Mouse (Mus musculus) kidney, embryonic 14.5 days (tissue): Measurements from ENCODE around the gene Tespa1. TPM values are rescaled to one million over a fixed set of nuclear protein-coding genes. Genes with fewer than 3 reads are reported as not detected.
"Not testable (repeated sequence)": the region's sequence is repeated elsewhere in the genome, so short reads cannot be mapped to it uniquely, and the experiment has no call there.

Experiments
- ATAC-seq: fragments of 200-750 bp; cut with Nextera tagmentation; 2 replicates; pipeline ENCODE4 v1.8.0; 2017; ENCODE audit warnings: moderate number of reproducible peaks, mild to moderate bottlenecking, moderate TSS enrichment, moderate library complexity; ENCODE audit not compliant: low FRiP score, low TSS enrichment
- H3K27ac ChIP-seq: fragments of 300-500 bp; sonication (generic); 2 replicates; pipeline ENCODE4 v1.5.1; 2014; ENCODE audit warnings: low read depth, mild to moderate bottlenecking, low read length, moderate library complexity, mixed read lengths
- H3K27me3 ChIP-seq: fragments of 300-500 bp; sonication (generic); 2 replicates; pipeline ENCODE4 v1.6.1; 2014; ENCODE audit warnings: mild to moderate bottlenecking, low read length; ENCODE audit not compliant: control insufficient read depth, insufficient read depth
- H3K36me3 ChIP-seq: fragments of 300-500 bp; sonication (generic); 2 replicates; pipeline ENCODE4 v1.6.1; 2014; ENCODE audit warnings: low read length, mixed read lengths; ENCODE audit not compliant: control insufficient read depth, insufficient read depth
- H3K4me1 ChIP-seq: fragments of 300-500 bp; sonication (generic); 2 replicates; pipeline ENCODE4 v1.6.1; 2014; ENCODE audit warnings: low read length, mixed read lengths; ENCODE audit not compliant: control insufficient read depth, insufficient read depth
- H3K4me2 ChIP-seq: fragments of 300-500 bp; sonication (generic); replicated peaks from 2 replicates; pipeline ENCODE4 v1.6.1; 2014; ENCODE audit warnings: low read depth, mild to moderate bottlenecking, low read length
- H3K4me3 ChIP-seq: fragments of 300-500 bp; sonication (generic); 2 replicates; pipeline ENCODE4 v1.5.1; 2014; ENCODE audit warnings: mild to moderate bottlenecking, low read length
- H3K9ac ChIP-seq: fragments of 300-500 bp; sonication (generic); 2 replicates; pipeline ENCODE4 v1.6.1; 2014; ENCODE audit warnings: low read depth, mild to moderate bottlenecking, low read length, moderate library complexity
- H3K9me3 ChIP-seq: fragments of 300-500 bp; sonication (generic); 2 replicates; pipeline ENCODE4 v1.6.1; 2016; ENCODE audit warnings: low read length; ENCODE audit not compliant: control insufficient read depth
- WGBS: fragments of 180-500 bp; shearing (Covaris S2); extraction: QIAGEN DNeasy Blood & Tissue Kit; methylation state at CpG from one replicate; pipeline ENCODE4 v1.1.7; 2014; 5-methylcytosine and 5-hydroxymethylcytosine counted together
- polyA plus RNA-seq: library from polyadenylated mRNA; unstranded; fragments of >200 nt; fragmentation: Nextera tagmentation; extraction: Ambion mirVana; gene quantifications from 2 replicates; pipeline ENCODE4 v1.2.1, GENCODE M21; 2014

The Tespa1 gene
- polyA plus RNA-seq, result 0.31 TPM in 1 of 2 replicates, not detected in the other

GRCm38 (mm10) chr10:130322637-130323036, at the start of gene Tespa1:
Gene Tespa1 (plus strand): TSS chr10:130322870.
- Histone ChIP-seq H3K4me1 (no peaks in the 10 kb centered on the region), H3K27me3 (no peaks in the 10 kb centered on the region), H3K9ac (no peak within 1 kb of the TSS), H3K27ac (no peak within 1 kb of the TSS), H3K4me2 (no peak within 1 kb of the TSS), H3K4me3 (no peak within 1 kb of the TSS), H3K36me3 (no peaks in the 10 kb centered on the region), H3K9me3 (no peaks in the 10 kb centered on the region)
- ATAC-seq, result no peak
- WGBS, result 87% methylated on average over 5 of the region's 5 CpGs

- no peak for ATAC-seq
- no peak overlapping the region for H3K27ac ChIP-seq
- H3K9ac ChIP-seq, result no peak overlapping the region
- no peaks in the 10 kb centered on the region for H3K4me1 ChIP-seq
- H3K36me3 ChIP-seq, result no peaks in the 10 kb centered on the region
- no peaks in the 10 kb centered on the region for H3K9me3 ChIP-seq
- H3K4me3 ChIP-seq, result no peak overlapping the region
- WGBS, result 73% methylated on average over 2 of the region's 2 CpGs
- H3K4me2 ChIP-seq, result no peak overlapping the region
- H3K27me3 ChIP-seq, result no peaks in the 10 kb centered on the region
These were observed 46.9 kb upstream of the Tespa1 start for GRCm38 (mm10) chr10:130275759-130276158.

- H3K4me3 ChIP-seq, result no peak overlapping the region
- no peaks in the 10 kb centered on the region for H3K4me1 ChIP-seq
- H3K27ac ChIP-seq, result no peak overlapping the region
- H3K4me2 ChIP-seq, result no peak overlapping the region
- H3K9me3 ChIP-seq, result no peaks in the 10 kb centered on the region
- no peaks in the 10 kb centered on the region for H3K36me3 ChIP-seq
- no peak overlapping the region for H3K9ac ChIP-seq
- no peaks in the 10 kb centered on the region for H3K27me3 ChIP-seq
- no peak for ATAC-seq
- 77% methylated on average over 2 of the region's 2 CpGs for WGBS
These were observed 46.2 kb upstream of the Tespa1 start for GRCm38 (mm10) chr10:130276496-130276895.

- Histone ChIP-seq H3K9ac (no peak within 1 kb of the TSS), H3K4me1 (no peaks in the 10 kb centered on the region), H3K27ac (no peak within 1 kb of the TSS), H3K9me3 (no peaks in the 10 kb centered on the region), H3K27me3 (no peaks in the 10 kb centered on the region), H3K4me2 (no peak within 1 kb of the TSS), H3K4me3 (no peak within 1 kb of the TSS), H3K36me3 (no peaks in the 10 kb centered on the region)
- peak; percentile 98 for ATAC-seq
- WGBS, result under 1% methylated on average over 7 of the region's 7 CpGs
These were observed 42.6 kb upstream of the Tespa1 start, which contains the start of gene Neurod4 for GRCm38 (mm10) chr10:130280066-130280465. Gene Neurod4 (minus strand): TSS chr10:130280240.

- no peak for ATAC-seq
- Histone ChIP-seq H3K27me3 (no peaks in the 10 kb centered on the region), H3K4me1 (no peaks in the 10 kb centered on the region), H3K9me3 (no peaks in the 10 kb centered on the region), H3K27ac (no peak overlapping the region), H3K4me2 (no peak overlapping the region), H3K4me3 (no peak overlapping the region), H3K36me3 (no peaks in the 10 kb centered on the region), H3K9ac (no peak overlapping the region)
- 17% methylated on average over 1 of the region's 1 CpGs for WGBS
These were observed 40.7 kb upstream of the Tespa1 start for GRCm38 (mm10) chr10:130281982-130282449.

- Histone ChIP-seq H3K36me3 (no peaks in the 10 kb centered on the region), H3K27ac (no peak overlapping the region), H3K4me1 (no peaks in the 10 kb centered on the region), H3K4me2 (no peak overlapping the region), H3K27me3 (no peaks in the 10 kb centered on the region), H3K4me3 (no peak overlapping the region), H3K9me3 (no peaks in the 10 kb centered on the region), H3K9ac (no peak overlapping the region)
- no peak for ATAC-seq
- WGBS, result 80% methylated on average over 1 of the region's 1 CpGs
These were observed 35.5 kb upstream of the Tespa1 start for GRCm38 (mm10) chr10:130287201-130287600.

GRCm38 (mm10) chr10:130288007-130288406, 34.7 kb upstream of the Tespa1 start:
- Histone ChIP-seq H3K27ac (no peak overlapping the region), H3K27me3 (no peaks in the 10 kb centered on the region), H3K4me3 (no peak overlapping the region), H3K4me1 (no peaks in the 10 kb centered on the region), H3K9me3 (no peaks in the 10 kb centered on the region), H3K4me2 (no peak overlapping the region), H3K36me3 (no peaks in the 10 kb centered on the region), H3K9ac (no peak overlapping the region)
- ATAC-seq, result no peak
- WGBS, result 53% methylated on average over 3 of the region's 3 CpGs

- 15% methylated on average over 3 of the region's 3 CpGs for WGBS
- ATAC-seq, result no peak
- no peaks in the 10 kb centered on the region for H3K4me1 ChIP-seq
- no peaks in the 10 kb centered on the region for H3K36me3 ChIP-seq
- H3K9me3 ChIP-seq, result no peaks in the 10 kb centered on the region
- H3K9ac ChIP-seq, result no peak overlapping the region
- no peaks in the 10 kb centered on the region for H3K27me3 ChIP-seq
- no peak overlapping the region for H3K4me3 ChIP-seq
- no peak overlapping the region for H3K4me2 ChIP-seq
- H3K27ac ChIP-seq, result no peak overlapping the region
These were observed 28.8 kb upstream of the Tespa1 start for GRCm38 (mm10) chr10:130293741-130294408.

GRCm38 (mm10) chr10:130298748-130299147, 23.9 kb upstream of the Tespa1 start:
- H3K27me3 ChIP-seq, H3K9me3 ChIP-seq, H3K27ac ChIP-seq, H3K9ac ChIP-seq, H3K4me2 ChIP-seq, H3K4me1 ChIP-seq, ATAC-seq, H3K4me3 ChIP-seq, H3K36me3 ChIP-seq: not testable (repeated sequence)
- 20% methylated on average over 4 of the region's 4 CpGs for WGBS
